Mouse (Mus musculus) left cerebral cortex, adult 2 months (tissue): ENCODE data around the gene Col6a5. TPM values are rescaled to one million over a fixed set of nuclear protein-coding genes. Genes with fewer than 3 reads are reported as not detected.
A peak's percentile ranks its signal among the peaks of the same experiment; 100 is the strongest.
"Not testable (repeated sequence)": the region's sequence is repeated elsewhere in the genome, so short reads cannot be mapped to it uniquely, and the experiment has no call there.

ENCODE experiments used
- DNase-seq, 2 experiments: peaks; one replicate each; pipeline ENCODE4 v3.0.0; 2021 to 2022; ENCODE audit warnings: low spot score in 2 of 2, mixed read lengths in 1 of 2; ENCODE audit errors: extremely low spot score in 1 of 2
- H3K27ac ChIP-seq: fragments of 200-600 bp; 2 replicates; pipeline ENCODE4 v1.8.1; 2022
- H3K4me3 ChIP-seq: fragments of 200-600 bp; 2 replicates; pipeline ENCODE4 v1.8.1; 2022
- CTCF ChIP-seq: fragments of 200-600 bp; IDR thresholded peaks from 2 replicates; pipeline ENCODE4 v1.8.1; 2022; ENCODE audit warnings: antibody characterized with exemption, mild to moderate bottlenecking, moderate library complexity
- intact Hi-C: fragments of 180-260 bp; cut with DNase I; formaldehyde crosslinking; loops from one replicate; pipeline ENCODE4 v1.15.1; 2025
- total RNA-seq, 2 experiments: library from RNA; stranded (reverse); gene quantifications; 2 replicates each; pipeline ENCODE4 v1.2.3; 2021

Gene Col6a5
- total RNA-seq, 2 experiments from 2014 or later = 0.42 to 0.66 TPM

GRCm38 (mm10) chr9:105847261-105847660 lies 113.2 kb downstream of the Col6a5 start:
- no peak for TF ChIP-seq CTCF
- intact Hi-C loops = no loop called here
- Histone ChIP-seq H3K4me3 (no peak overlapping the region), H3K27ac (no peak overlapping the region)
- DNase-seq = no peak

- H3K4me3 ChIP-seq, intact Hi-C loops, H3K27ac ChIP-seq, DNase-seq: not testable (repeated sequence)
Observed at GRCm38 (mm10) chr9:105841386-105841785, 119.1 kb downstream of the Col6a5 start.

- DNase-seq = no peak
- no peak overlapping the region for H3K27ac ChIP-seq
- TF ChIP-seq CTCF = no peak
- no peak overlapping the region for H3K4me3 ChIP-seq
- intact Hi-C loops = no loop called here
Observed at GRCm38 (mm10) chr9:105839147-105839515, 121.3 kb downstream of the Col6a5 start.

GRCm38 (mm10) chr9:105838396-105839146 lies 121.9 kb downstream of the Col6a5 start:
- intact Hi-C loops = no loop called here
- H3K4me3 ChIP-seq = no peak overlapping the region
- TF ChIP-seq CTCF = no peak
- DNase-seq = no peak
- no peak overlapping the region for H3K27ac ChIP-seq

GRCm38 (mm10) chr9:105835587-105835986 lies 124.9 kb downstream of the Col6a5 start:
- no peak for DNase-seq
- Histone ChIP-seq H3K27ac (no peak overlapping the region), H3K4me3 (no peak overlapping the region)
- intact Hi-C loops = no loop called here
- TF ChIP-seq CTCF = no peak

GRCm38 (mm10) chr9:105834799-105835198 lies 125.6 kb downstream of the Col6a5 start:
- peak; percentile 23; the same call in 1 of the 2 replicates for TF ChIP-seq CTCF
- H3K4me3 ChIP-seq = no peak overlapping the region
- DNase-seq = no peak
- H3K27ac ChIP-seq = no peak overlapping the region
- intact Hi-C loops = no loop called here

- Histone ChIP-seq H3K27ac (no peak overlapping the region), H3K4me3 (no peak overlapping the region)
- intact Hi-C loops = no loop called here
- TF ChIP-seq CTCF = no peak
- no peak for DNase-seq
Observed at GRCm38 (mm10) chr9:105831291-105831690, 129.2 kb downstream of the Col6a5 start.

GRCm38 (mm10) chr9:105827791-105828385 lies 132.6 kb downstream of the Col6a5 start, which contains the start of gene Col6a6:
Col6a6 (minus strand) TSS chr9:105828160.
- no peak for TF ChIP-seq CTCF
- intact Hi-C loops = no loop called here

GRCm38 (mm10) chr9:105827076-105827647 lies 133.3 kb downstream of the Col6a5 start:
- no peak for DNase-seq
- no peak for TF ChIP-seq CTCF
- H3K4me3 ChIP-seq = no peak overlapping the region
- intact Hi-C loops = no loop called here
- H3K27ac ChIP-seq = no peak overlapping the region

More at GRCm38 (mm10) chr9:105827791-105828385, 132.6 kb downstream of the Col6a5 start, which contains the start of gene Col6a6:
- no peak within 1 kb of the TSS for H3K4me3 ChIP-seq
- DNase-seq = no peak
- no peak within 1 kb of the TSS for H3K27ac ChIP-seq

GRCm38 (mm10) chr9:105820711-105821110 lies 139.7 kb downstream of the Col6a5 start:
- no peak for TF ChIP-seq CTCF
- Histone ChIP-seq H3K4me3 (no peak overlapping the region), H3K27ac (no peak overlapping the region)
- intact Hi-C loops = no loop called here
- DNase-seq = no peak

GRCm38 (mm10) chr9:105819155-105819709 lies 141.2 kb downstream of the Col6a5 start:
- Histone ChIP-seq H3K27ac (no peak overlapping the region), H3K4me3 (no peak overlapping the region)
- TF ChIP-seq CTCF = no peak
- intact Hi-C loops = no loop called here
- DNase-seq = no peak

GRCm38 (mm10) chr9:105814436-105814835 lies 146.0 kb downstream of the Col6a5 start:
- H3K4me3 ChIP-seq = no peak overlapping the region
- intact Hi-C loops = no loop called here
- no peak for TF ChIP-seq CTCF
- no peak for DNase-seq
- no peak overlapping the region for H3K27ac ChIP-seq
